Mouse (Mus musculus) mature B cell (primary cell): ENCODE results near the gene Cdk6.

Experiments used
- in situ Hi-C: fragments of 300-500 bp; cut with MboI; formaldehyde crosslinking; loops from 2 replicates; pipeline ENCODE4 v1.14.3; 2019

Gene Cdk6

DNA sequence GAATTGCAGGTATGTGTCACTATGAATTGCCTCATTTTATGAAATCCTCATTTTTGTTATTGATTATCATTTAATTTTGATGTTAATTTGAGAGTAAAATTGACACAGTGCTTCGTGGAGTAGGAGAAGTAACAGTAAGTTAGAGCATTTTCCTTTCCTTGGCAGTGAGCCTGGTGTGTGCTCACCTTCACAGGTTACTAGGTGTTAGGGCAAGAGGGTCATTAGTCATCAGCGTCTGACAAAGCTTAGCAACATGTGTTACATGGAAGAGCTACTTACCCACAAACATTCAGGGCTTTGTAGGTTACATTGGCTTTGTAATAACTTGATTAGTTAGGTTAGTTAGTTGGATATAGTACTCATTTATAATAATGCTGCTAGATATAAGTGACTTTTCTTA, 212.9 kb downstream of the Cdk6 start:
- in situ Hi-C loops, result no loop called here

DNA sequence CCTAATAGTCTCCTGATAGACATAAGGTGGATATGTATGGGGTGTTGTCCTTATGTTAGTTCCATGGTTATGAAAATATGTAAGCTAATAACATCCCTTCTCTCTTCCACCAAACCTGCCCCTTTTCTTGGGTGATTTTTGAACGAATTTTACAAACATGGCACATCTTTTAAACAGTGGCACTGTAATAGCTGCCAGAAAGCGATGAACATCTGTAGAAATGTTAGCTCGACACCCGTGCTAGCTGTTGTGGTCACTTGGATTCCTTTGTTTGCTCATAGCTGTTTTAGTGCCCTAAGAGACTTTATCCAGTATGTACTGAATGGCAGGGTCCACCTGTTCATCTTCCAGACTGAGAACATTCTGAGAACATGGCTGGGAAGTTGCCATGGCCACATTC, 230.0 kb downstream of the Cdk6 start, which contains the start of gene 1700109H08Rik:
Gene 1700109H08Rik (plus strand): TSS at position 301 of the 400 bp plus-strand sequence.
- in situ Hi-C loops, result no loop called here

DNA sequence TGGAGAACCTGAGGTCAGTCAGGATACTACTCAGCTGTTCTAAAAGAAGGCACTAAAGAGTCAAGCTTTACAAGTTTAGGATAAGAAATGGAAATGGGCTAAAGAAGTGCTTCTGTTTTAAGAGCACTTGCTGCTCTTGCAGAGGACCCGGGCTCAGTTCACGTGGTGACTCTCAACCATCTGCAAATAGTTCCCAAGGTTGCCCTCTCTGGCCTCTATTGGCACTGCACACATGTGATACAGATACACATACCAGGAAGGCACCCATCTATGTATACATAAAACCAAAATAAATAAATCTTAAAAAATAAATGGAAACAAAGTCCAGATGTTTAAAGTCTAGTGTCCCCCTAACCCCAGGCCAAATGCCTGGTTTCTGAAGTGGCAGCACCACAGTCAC, 233.5 kb downstream of the Cdk6 start:
- in situ Hi-C loops, result no loop called here

DNA sequence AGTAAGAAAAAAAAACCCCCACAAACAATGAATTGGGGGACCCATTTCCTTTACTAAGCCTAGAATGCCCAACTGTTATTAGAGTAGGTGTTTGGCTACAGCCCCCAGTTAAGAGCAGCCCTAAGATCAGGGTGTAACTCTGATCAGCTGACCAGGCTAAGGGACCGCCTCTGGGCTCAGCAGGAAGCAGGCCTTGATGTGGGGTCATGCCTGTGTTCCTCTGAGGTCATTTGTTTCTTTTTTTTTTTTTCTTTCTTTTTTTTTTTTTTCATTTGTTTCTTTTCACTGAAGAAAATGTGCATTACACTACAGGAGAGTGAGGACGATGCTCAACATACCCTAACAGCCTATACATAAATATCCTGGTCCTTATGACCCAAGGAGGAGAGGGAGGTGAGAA, 236.7 kb downstream of the Cdk6 start:
- in situ Hi-C loops, result no loop called here

DNA sequence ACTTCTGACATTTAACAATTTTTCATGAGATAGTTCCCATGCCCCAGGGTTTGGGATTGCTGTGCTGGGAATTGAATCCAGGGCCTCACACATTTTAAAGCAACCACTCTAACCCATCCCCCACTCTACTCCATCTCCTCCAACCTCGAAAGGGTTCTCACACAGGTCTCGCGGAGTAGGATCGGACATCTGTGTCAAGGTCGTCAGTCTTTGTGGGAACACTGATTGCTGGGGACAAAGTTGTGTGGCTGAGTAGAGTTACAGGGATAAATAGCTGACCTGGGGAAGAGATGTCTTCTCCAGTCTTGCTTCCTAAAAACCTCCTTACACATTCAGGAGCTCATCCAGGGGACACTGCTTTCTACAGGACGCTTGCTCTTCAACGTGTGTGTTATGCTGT, 237.8 kb downstream of the Cdk6 start:
- in situ Hi-C loops, result no loop called here
